Mouse (Mus musculus) testis, adult 2 months (tissue): ENCODE measurements around the gene Mettl7a1. TPM values are rescaled to one million over a fixed set of nuclear protein-coding genes. Genes with fewer than 3 reads are reported as not detected.
"Not testable (repeated sequence)": the region's sequence is repeated elsewhere in the genome, so short reads cannot be mapped to it uniquely, and the experiment has no call there.

ENCODE experiments used
- H3K27ac ChIP-seq: fragments of 200-500 bp; 2 replicates; pipeline ENCODE4 v1.5.1; 2012; ENCODE audit warnings: low read depth, low read length; ENCODE audit not compliant: control insufficient read depth, insufficient read depth
- H3K27me3 ChIP-seq: fragments of 200-500 bp; 2 replicates; pipeline ENCODE4 v1.6.1; 2012; ENCODE audit warnings: mild to moderate bottlenecking, low read length, moderate library complexity; ENCODE audit not compliant: control insufficient read depth, insufficient read depth
- H3K36me3 ChIP-seq: fragments of 200-500 bp; 2 replicates; pipeline ENCODE4 v1.6.1; 2012; ENCODE audit warnings: mild to moderate bottlenecking, low read length; ENCODE audit not compliant: control insufficient read depth, insufficient read depth
- H3K4me1 ChIP-seq: fragments of 200-500 bp; 2 replicates; pipeline ENCODE4 v1.6.1; 2012; ENCODE audit warnings: low read length; ENCODE audit not compliant: control insufficient read depth, insufficient read depth
- H3K4me3 ChIP-seq: fragments of 200-500 bp; 2 replicates; pipeline ENCODE4 v1.5.1; 2012; ENCODE audit warnings: low read depth, mild to moderate bottlenecking, low read length, moderate library complexity, mixed read lengths; ENCODE audit not compliant: control insufficient read depth
- CTCF ChIP-seq: fragments of 200-500 bp; IDR thresholded peaks from 2 replicates; pipeline ENCODE4 v1.5.1; 2012; ENCODE audit warnings: low read depth, mild to moderate bottlenecking, inconsistent platforms, low read length, moderate library complexity; ENCODE audit not compliant: control insufficient read depth, insufficient read depth, insufficient replicate concordance
- POLR2A ChIP-seq: fragments of 200-500 bp; IDR thresholded peaks from 2 replicates; pipeline ENCODE4 v1.6.1; 2012; ENCODE audit warnings: low read depth, mild to moderate bottlenecking, inconsistent platforms, low read length, moderate library complexity; ENCODE audit not compliant: control insufficient read depth
- polyA plus RNA-seq: library from polyadenylated mRNA; depleted of rRNA; stranded (reverse); fragments of >200 nt; gene quantifications from 2 replicates; pipeline ENCODE4 v1.2.3, GENCODE M21; 2012

The Mettl7a1 gene
- polyA plus RNA-seq, 1 experiment: 5.0 TPM

- Histone ChIP-seq H3K27me3 (no peaks in the 10 kb centered on the region), H3K27ac (no peak within 1 kb of the TSS), H3K36me3 (no peaks in the 10 kb centered on the region), H3K4me1 (no peaks in the 10 kb centered on the region), H3K4me3 (no peak within 1 kb of the TSS)
- TF ChIP-seq POLR2A (no peak), CTCF (no peak)
These were observed 30.7 kb downstream of the Mettl7a1 start, which contains the start of gene Mettl7a3 for GRCm38 (mm10) chr15:100334629-100335028. Mettl7a3 (plus strand) TSS chr15:100334929.

DNA sequence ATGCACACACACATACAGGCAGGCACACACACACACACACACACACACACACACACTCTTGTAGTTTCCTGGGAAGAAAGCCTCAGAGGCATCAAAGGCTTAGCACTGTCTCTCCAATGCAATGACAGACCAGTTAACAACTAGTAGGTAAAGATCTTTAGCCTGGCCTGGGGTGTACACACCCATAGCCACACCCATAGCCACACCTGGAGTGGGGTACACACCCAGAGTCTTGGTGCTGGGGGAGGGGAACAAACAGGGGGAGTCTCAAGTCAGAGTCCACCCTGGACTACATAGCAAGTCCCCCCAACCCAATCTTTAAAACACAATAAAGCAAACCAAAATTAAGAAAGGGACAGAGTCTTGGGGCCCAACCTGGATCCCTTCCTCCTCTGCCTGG is 33.4 kb downstream of the Mettl7a1 start:
- H3K36me3 ChIP-seq, H3K4me3 ChIP-seq, H3K27me3 ChIP-seq, H3K27ac ChIP-seq, H3K4me1 ChIP-seq: not testable (repeated sequence)

- not testable (repeated sequence) for H3K27me3 ChIP-seq, H3K36me3 ChIP-seq
These were observed 33.9 kb downstream of the Mettl7a1 start for GRCm38 (mm10) chr15:100337847-100338246.

DNA sequence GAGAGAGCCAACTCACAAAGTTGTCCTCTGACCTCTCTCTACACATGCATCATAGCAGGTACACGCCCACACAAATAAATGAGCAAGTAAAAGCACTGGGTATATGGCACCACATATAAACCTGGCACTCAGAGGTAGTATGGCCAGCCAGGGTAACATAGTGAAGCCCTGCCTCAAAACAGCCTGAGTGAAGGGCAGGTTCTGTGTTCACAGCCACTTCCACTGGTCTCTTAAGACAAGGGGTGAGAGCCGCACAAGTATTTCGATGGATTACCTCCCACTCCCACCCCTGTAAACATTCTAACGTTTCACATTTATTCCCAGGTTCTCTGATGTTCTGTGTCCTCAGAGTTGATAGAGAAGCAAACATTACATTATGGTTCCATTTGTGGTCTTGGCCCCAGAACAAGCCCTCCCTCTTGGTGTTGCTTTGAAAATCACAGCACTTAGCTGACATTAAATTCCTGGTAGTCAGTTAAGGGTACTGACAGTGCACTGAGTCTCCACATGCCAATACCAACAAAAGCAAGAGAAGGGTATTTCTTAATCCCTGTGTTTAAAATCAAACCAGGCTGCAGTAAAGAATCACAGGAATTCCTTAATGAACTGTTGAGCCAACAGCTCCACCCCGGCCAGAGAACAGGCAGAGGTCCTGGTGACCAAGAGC is 37.5 kb downstream of the Mettl7a1 start:
- H3K4me1 ChIP-seq, H3K27me3 ChIP-seq, H3K36me3 ChIP-seq, H3K4me3 ChIP-seq, H3K27ac ChIP-seq: not testable (repeated sequence)

More at GRCm38 (mm10) chr15:100337847-100338246, 33.9 kb downstream of the Mettl7a1 start:
- not testable (repeated sequence) for H3K27ac ChIP-seq, H3K4me3 ChIP-seq, H3K4me1 ChIP-seq

- Histone ChIP-seq H3K36me3 (no peaks in the 10 kb centered on the region), H3K4me1 (no peaks in the 10 kb centered on the region; the same call in 1 of the 2 replicates), H3K27me3 (no peaks in the 10 kb centered on the region), H3K27ac (no peak overlapping the region), H3K4me3 (no peak overlapping the region)
- TF ChIP-seq CTCF: no peak
- no peak for TF ChIP-seq POLR2A
These were observed 41.5 kb downstream of the Mettl7a1 start for GRCm38 (mm10) chr15:100345484-100345883.

DNA sequence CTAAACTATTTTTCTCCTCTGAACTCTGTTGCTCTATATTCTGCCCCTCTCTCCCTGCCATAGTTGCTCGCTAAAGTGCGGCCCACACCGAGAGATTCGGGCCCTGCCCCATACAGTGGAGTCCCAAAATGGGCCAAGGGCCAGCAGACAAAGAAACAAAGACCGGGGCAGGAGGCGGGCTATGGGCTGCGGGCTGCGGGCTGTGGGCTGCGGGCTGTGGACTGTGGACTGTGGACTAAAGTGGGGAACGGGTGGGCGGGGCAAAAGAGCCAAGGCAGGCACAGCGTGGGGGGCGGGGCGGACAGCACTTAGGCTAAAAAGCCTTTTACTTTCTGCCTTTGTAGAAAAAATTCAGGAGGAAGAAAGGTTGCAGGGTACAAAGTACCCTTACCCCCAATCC is 42.8 kb downstream of the Mettl7a1 start:
- H3K4me3 ChIP-seq: no peak overlapping the region
- no peak overlapping the region for H3K27ac ChIP-seq
- no peaks in the 10 kb centered on the region for H3K27me3 ChIP-seq
- no peaks in the 10 kb centered on the region for H3K36me3 ChIP-seq
- H3K4me1 ChIP-seq: no peaks in the 10 kb centered on the region; the same call in 1 of the 2 replicates
- TF ChIP-seq POLR2A: no peak
- TF ChIP-seq CTCF: no peak

- Histone ChIP-seq H3K27me3 (no peaks in the 10 kb centered on the region), H3K4me1 (no peaks in the 10 kb centered on the region; the same call in 1 of the 2 replicates), H3K27ac (no peak overlapping the region), H3K36me3 (no peaks in the 10 kb centered on the region), H3K4me3 (no peak overlapping the region)
- TF ChIP-seq CTCF (no peak), POLR2A (no peak)
These were observed 45.6 kb downstream of the Mettl7a1 start for GRCm38 (mm10) chr15:100349496-100349895.

- no peak for TF ChIP-seq POLR2A
- TF ChIP-seq CTCF: no peak
These were observed 47.6 kb downstream of the Mettl7a1 start for GRCm38 (mm10) chr15:100351501-100352060.

More at GRCm38 (mm10) chr15:100351501-100352060, 47.6 kb downstream of the Mettl7a1 start:
- Histone ChIP-seq H3K4me3 (no peak overlapping the region), H3K4me1 (no peaks in the 10 kb centered on the region; the same call in 1 of the 2 replicates), H3K36me3 (no peaks in the 10 kb centered on the region), H3K27me3 (no peaks in the 10 kb centered on the region), H3K27ac (no peak overlapping the region)
